Mouse (Mus musculus) inflammation-experienced regulatory T-cells, adult 6 months (primary cell): ENCODE results near the gene Edn2. TPM values are rescaled to one million over a fixed set of nuclear protein-coding genes. Genes with fewer than 3 reads are reported as not detected.

Source experiments
- ATAC-seq: one replicate; pipeline ENCODE4 v1.8.0; 2017
- polyA plus RNA-seq, 3 experiments: library from polyadenylated mRNA; unstranded; fragments of 100-300 nt; shearing (Covaris generic); gene quantifications; one replicate each; pipeline ENCODE4 v1.2.1; 2017

Gene Edn2
- polyA plus RNA-seq, 3 experiments from 2014 or later, result not detected

- no peak for ATAC-seq
These were observed 2.2 kb upstream of the Edn2 start for GRCm38 (mm10) chr4:120158714-120159310.

GRCm38 (mm10) chr4:120162586-120162985 lies 1.6 kb downstream of the Edn2 start:
- no peak for ATAC-seq

GRCm38 (mm10) chr4:120163242-120163641 lies 2.2 kb downstream of the Edn2 start:
- no peak for ATAC-seq

DNA sequence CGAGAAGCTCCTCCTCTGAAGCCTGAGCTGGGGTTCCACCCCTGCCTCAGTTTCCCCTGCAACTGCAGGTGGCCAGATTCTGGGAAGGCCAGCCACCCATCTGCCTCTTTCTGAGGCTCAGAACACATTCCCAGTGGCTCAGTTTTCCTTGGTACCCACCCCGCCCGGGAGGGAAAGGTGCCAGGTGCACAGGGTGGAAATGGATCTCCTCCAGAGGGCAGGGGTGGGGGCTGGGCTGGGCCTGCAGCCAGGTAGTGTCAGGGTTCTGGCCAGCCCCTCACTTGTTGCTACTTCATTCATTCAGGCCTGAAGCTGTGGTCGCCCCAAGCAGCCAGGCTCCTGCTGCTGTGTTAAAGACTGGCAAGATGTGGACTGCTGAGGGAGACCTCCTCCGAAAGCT lies 3.3 kb downstream of the Edn2 start:
- no peak for ATAC-seq

GRCm38 (mm10) chr4:120167778-120168177 lies 6.8 kb downstream of the Edn2 start:
- no peak for ATAC-seq

DNA sequence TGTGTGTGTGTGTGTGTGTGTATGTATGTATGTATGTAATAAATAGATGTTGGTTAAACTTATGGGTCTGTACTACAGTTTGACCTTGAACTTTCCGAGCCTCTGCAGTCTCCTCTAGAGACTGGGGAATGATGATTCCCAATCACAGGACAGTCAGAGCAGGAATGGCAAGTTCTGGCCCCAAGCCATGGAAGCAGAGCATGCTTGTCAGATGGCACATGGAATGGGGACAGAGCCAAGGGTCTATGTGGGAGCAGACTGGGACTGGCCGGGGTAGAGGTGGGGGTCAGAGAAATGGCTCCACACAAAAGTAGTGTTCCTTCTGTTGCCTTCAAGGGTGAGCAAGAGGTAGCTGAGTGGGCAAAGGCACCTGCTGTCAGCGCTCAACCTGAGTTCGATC lies 7.3 kb downstream of the Edn2 start:
- ATAC-seq, result no peak

DNA sequence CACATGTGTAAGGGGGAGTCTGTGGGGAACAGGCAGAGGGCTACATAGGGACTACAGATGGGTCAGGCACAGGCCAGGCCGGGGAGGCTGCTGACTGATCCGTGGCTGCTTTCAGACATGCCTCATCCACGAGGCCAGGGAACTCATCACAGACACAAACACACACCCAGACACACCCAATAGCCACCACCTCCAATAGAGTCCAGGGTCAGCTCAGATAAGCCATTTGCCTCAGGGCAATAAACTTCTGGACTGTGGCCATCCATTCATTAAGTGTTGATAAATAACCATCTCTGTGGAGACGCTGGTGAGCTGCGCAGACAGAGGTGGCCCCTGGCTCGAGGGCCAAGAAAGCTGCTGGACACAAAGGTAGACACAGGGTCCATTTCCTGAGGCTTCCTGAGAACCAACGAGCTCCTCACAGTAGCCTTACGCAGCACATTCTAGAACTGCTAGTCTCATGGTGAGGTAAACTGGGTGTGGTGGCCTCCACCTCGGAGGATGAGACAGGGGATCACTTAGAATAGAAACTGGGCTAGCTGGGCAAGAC lies 9.5 kb downstream of the Edn2 start:
- ATAC-seq, result no peak

DNA sequence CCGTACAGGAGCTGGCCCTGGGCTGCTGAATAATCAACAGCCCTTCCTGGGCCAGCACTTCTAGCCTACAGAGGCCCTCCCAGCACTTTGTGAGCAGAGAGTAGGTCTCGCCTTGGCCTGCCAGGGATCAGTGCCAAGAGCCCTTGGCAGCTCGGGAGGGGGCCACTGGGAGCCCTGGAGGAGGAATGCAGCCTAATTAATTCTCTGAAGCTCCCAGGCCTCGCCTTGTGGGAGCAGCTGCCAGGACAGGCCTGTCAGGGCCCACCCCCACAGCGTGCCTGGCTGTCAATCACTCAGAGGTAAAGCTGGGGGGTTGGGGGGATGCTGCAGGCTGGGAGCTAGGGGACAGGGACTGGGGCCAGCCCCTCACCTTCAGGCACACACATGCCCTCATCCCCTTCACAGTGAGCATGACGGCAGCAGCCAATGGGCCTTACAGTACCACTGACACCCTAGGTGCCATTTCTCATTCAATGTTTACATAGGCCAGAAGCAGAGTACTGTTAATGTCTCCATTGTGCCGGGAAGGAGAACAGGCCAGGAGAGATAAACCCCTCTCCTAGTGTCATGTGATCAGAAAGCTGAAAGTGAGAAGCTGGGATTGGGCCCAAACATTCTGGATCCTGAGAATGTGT lies 11.2 kb downstream of the Edn2 start:
- no peak for ATAC-seq

DNA sequence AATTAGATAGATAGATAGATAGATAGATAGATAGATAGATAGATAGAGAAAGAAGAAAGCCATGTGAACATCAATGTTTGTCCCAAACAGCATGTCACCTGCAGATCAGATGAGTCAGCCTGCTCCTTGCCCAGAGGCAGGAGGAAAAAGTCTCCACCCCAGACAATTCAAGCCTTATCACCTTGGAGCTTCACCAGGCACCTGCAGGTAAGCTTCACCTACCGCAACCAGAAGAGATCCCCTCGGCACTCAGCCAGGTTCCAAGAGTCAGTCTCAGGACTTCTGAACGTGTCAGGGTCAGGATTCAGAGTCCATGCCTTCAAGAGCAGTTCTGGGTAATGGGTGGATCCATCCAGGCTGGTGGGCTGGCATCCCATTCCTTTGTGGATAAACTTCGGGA lies 18.1 kb downstream of the Edn2 start:
- ATAC-seq, result no peak

DNA sequence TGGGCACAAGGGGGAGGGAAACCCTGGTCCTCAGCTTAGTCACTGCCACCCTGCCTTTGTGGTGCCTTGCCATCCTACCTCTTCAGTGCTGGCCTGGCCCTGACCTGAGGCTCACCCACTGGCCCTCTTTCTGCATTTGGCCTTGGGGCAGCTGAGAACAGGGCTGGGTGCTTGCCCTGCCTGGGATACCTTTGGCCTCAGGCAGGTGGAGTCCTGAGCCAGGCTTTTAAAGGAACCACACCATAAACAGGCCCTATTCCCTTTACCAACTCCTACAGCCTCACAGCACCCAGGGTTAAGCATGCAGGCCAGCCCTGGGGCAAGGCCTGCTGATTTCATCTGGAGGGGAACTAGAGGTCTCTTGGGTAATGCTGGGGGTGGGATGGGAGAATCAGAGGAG lies 19.5 kb downstream of the Edn2 start:
- ATAC-seq, result no peak

- ATAC-seq, result no peak
These were observed 23.5 kb downstream of the Edn2 start for GRCm38 (mm10) chr4:120184374-120184991.

GRCm38 (mm10) chr4:120186441-120186840 lies 25.4 kb downstream of the Edn2 start:
- no peak for ATAC-seq

DNA sequence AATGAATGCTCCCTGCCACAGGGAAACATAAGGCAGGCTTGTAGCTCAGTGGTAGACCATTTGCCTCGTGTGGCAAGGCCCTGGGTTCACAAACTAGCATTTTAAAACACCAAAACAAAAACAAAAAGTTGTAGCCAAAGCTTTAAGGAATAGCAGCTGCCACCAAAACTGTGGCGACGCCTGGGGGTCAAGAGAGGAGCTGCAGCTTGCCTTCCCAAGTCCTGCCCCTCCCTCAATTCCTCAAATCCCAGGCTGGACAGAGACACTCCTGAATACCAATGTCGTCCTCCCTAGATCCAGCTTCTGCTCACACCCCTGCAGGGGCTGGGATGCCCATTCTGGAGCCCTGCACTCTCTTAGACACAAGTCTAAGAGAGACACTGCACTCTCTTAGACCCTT lies 25.9 kb downstream of the Edn2 start:
- ATAC-seq, result no peak

GRCm38 (mm10) chr4:120188204-120188603 lies 27.2 kb downstream of the Edn2 start:
- no peak for ATAC-seq

GRCm38 (mm10) chr4:120188651-120189161 lies 27.7 kb downstream of the Edn2 start:
- no peak for ATAC-seq

GRCm38 (mm10) chr4:120189941-120190340 lies 28.9 kb downstream of the Edn2 start:
- ATAC-seq, result no peak

GRCm38 (mm10) chr4:120191987-120192386 lies 31.0 kb downstream of the Edn2 start:
- ATAC-seq, result no peak

DNA sequence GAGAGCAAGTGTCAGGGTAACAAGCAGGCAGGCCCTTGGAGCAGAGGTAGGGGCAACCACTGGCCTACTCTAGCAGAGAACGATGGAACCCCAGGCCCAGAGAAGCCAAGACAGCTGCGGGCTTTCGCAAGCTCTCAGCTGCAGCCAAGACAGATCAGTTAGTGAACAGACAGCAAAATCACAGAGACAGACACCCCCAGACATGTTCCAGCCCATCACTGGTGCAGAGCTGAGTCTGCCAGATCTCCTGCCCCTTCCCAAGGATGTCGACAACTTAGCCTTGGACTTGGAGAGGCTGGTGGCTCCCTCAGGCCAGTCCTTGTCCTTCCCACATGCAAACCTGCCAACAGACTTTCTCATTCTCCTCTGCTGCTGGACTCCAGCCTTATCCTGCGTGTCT lies 33.0 kb downstream of the Edn2 start:
- no peak for ATAC-seq

- no peak for ATAC-seq
These were observed 34.0 kb downstream of the Edn2 start for GRCm38 (mm10) chr4:120194965-120195364.

DNA sequence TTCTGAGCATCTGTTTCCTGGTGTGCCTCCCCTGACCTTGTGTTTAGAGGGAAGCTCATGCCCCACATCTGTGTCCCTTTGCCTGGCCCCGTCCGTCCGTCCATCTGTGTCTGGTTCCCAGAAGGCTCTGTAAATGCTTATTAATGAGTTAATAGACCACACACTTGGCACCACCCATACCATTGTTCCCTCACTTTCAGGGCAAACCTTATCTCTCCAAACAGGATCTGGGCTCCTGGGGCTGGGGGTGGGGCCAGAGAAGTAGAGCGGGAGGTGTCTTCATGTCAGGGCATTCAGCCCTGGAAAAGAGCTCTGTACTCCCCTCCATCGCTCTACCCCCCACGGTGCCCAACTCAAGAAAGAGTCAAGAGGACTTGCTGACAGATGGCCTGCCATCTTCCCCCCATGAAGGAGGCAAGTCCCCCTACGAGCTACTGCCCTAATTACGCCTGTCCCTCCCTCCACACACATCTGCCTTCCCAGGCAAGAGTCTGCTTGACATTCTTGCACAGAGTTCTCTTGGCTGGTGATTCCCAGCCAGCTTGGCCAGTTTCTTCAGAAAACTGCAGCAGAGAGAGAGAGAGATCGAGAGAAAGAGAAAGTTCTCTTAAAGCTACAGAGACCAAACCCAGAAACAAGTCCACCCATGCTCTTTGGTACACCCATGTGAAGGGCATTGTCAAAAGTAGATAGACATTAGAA lies 38.3 kb downstream of the Edn2 start:
- no peak for ATAC-seq

DNA sequence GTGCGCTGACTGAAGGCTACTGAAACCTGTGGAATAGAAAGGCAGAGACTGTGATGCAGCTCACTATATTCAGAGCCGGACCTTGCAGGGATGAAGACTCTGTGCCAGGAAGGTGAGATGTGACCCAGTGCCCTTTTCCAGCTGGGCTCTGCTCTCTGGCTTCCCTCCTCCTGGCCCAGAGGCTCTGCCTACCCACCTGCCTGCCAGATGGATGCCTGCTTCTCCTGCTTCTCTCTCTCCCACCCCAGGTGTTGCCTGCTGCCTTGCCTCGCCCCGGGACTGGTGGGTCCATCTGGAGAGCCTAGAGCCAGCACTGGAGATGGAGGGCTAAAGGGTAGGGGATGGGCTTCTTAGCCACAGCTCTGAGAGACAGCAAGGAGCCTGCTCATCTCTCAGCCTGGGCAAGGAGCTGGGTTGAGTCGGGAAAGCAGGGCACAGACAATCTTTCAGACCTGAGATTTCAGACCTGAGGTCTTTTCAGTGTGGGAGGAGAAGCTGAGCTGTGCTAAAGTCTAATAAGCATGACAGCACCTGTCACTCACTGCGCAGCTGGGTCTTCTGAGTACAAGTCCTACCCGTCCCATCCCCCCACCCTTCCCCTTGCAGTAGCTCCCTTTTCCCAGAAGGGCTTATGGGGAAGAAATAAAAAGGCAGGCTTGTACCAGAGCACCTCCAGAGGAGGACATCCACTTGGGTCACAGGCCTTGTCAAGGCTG lies 39.7 kb downstream of the Edn2 start:
- no peak for ATAC-seq

DNA sequence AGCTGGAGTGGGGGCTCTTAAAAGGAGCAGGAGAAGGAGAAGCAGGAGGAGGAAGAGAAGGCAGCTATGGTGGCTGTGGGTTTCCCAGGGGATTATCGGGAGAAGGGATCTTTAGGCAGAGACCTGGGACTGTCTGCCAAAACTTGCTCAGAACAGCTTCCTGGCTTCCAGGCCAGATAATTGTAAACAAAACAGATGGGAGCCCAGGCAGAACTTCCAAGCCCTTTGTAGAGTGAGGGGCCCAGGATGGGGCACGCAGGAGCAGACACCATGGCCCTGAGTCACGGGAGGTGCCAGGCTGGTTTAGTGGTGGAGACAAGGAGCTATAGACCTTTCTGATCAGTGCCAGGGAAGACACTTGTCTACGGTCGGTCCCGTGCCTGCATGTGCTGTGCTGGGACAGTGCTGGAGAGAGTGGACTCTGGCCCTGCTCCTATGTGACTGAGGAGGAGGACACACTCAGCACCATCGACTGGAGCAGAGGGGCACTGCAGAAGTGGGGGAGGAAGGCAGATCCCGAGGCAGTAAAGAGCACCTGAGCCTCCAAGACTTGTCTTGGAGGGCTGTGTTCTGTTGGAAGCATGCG lies 43.4 kb downstream of the Edn2 start:
- no peak for ATAC-seq
